Mouse (Mus musculus): ENCODE data around the gene Tbx21. TPM values are rescaled to one million over a fixed set of nuclear protein-coding genes. Genes with fewer than 3 reads are reported as not detected.

Gene Tbx21
- 0.14 and 0.24 TPM in 2 replicates for polyA plus RNA-seq (2015; fragmentation: Nextera tagmentation; extraction: Ambion mirVana)

GRCm38 (mm10) chr11:97114671-97115601 lies at the start of gene Tbx21:
Gene Tbx21 (minus strand): TSS chr11:97115331.
- Histone ChIP-seq H3K9ac (replicated peaks; ENCODE audit: low read length) (peak within 1 kb of the TSS; percentile 45; the same call in 1 of the 2 replicates), H3K4me3 (ENCODE audit: low read length) (peak within 1 kb of the TSS; percentile 46), H3K27me3 (ENCODE audit: insufficient read depth, low read length) (peaks cover 61% of the 10 kb centered on the region), H3K4me1 (ENCODE audit: insufficient read depth, low read length) (peaks cover 15% of the 10 kb centered on the region), H3K4me2 (replicated peaks; ENCODE audit: low read depth, low read length) (peak within 1 kb of the TSS; percentile 71), H3K9me3 (ENCODE audit: low read length) (no peaks in the 10 kb centered on the region), H3K27ac (ENCODE audit: low read length) (no peak within 1 kb of the TSS), H3K36me3 (ENCODE audit: insufficient read depth, low read length) (no peaks in the 10 kb centered on the region)
- WGBS = under 1% methylated on average over 87 of the region's 87 CpGs
- ATAC-seq (ENCODE audit: low FRiP score, low TSS enrichment) = peak; percentile 51; the same call in 1 of the 2 replicates

- no peak for ATAC-seq (ENCODE audit: low FRiP score, low TSS enrichment)
These were observed 45.2 kb upstream of the Tbx21 start for GRCm38 (mm10) chr11:97160341-97160740.

GRCm38 (mm10) chr11:97156999-97157398 lies 41.9 kb upstream of the Tbx21 start:
- Histone ChIP-seq H3K4me2 (replicated peaks; ENCODE audit: low read depth, low read length) (no peak overlapping the region), H3K9ac (replicated peaks; ENCODE audit: low read length) (no peak overlapping the region), H3K4me3 (ENCODE audit: low read length) (no peak overlapping the region), H3K9me3 (ENCODE audit: low read length) (no peaks in the 10 kb centered on the region), H3K4me1 (ENCODE audit: insufficient read depth, low read length) (peaks cover 10% of the 10 kb centered on the region), H3K36me3 (ENCODE audit: insufficient read depth, low read length) (peaks cover 53% of the 10 kb centered on the region), H3K27ac (ENCODE audit: low read length) (no peak overlapping the region), H3K27me3 (ENCODE audit: insufficient read depth, low read length) (no peaks in the 10 kb centered on the region)
- ATAC-seq (ENCODE audit: low FRiP score, low TSS enrichment) = no peak
- 83% methylated on average over 7 of the region's 7 CpGs for WGBS

More at GRCm38 (mm10) chr11:97160341-97160740, 45.2 kb upstream of the Tbx21 start:
- Histone ChIP-seq H3K36me3 (ENCODE audit: insufficient read depth, low read length) (peaks cover 82% of the 10 kb centered on the region), H3K9ac (replicated peaks; ENCODE audit: low read length) (no peak overlapping the region), H3K4me1 (ENCODE audit: insufficient read depth, low read length) (no peaks in the 10 kb centered on the region), H3K27ac (ENCODE audit: low read length) (no peak overlapping the region), H3K4me3 (ENCODE audit: low read length) (no peak overlapping the region), H3K9me3 (ENCODE audit: low read length) (no peaks in the 10 kb centered on the region), H3K4me2 (replicated peaks; ENCODE audit: low read depth, low read length) (no peak overlapping the region), H3K27me3 (ENCODE audit: insufficient read depth, low read length) (no peaks in the 10 kb centered on the region)
- 88% methylated on average over 6 of the region's 6 CpGs for WGBS

- Histone ChIP-seq H3K27me3 (ENCODE audit: insufficient read depth, low read length) (0 out of 2 replicates have a peak, but pooled peaks cover 3% of the 10 kb centered on the region), H3K36me3 (ENCODE audit: insufficient read depth, low read length) (peaks cover 17% of the 10 kb centered on the region), H3K9ac (replicated peaks; ENCODE audit: low read length) (no peak overlapping the region), H3K4me3 (ENCODE audit: low read length) (no peak overlapping the region), H3K9me3 (ENCODE audit: low read length) (no peaks in the 10 kb centered on the region), H3K27ac (ENCODE audit: low read length) (no peak overlapping the region), H3K4me2 (replicated peaks; ENCODE audit: low read depth, low read length) (no peak overlapping the region), H3K4me1 (ENCODE audit: insufficient read depth, low read length) (peaks cover 33% of the 10 kb centered on the region)
- WGBS = 24% methylated on average over 10 of the region's 10 CpGs
- ATAC-seq (ENCODE audit: low FRiP score, low TSS enrichment) = no peak
These were observed 37.6 kb upstream of the Tbx21 start for GRCm38 (mm10) chr11:97152662-97153287.

- ATAC-seq (ENCODE audit: low FRiP score, low TSS enrichment) = no peak
- Histone ChIP-seq H3K27me3 (ENCODE audit: insufficient read depth, low read length) (0 out of 2 replicates have a peak, but pooled peaks cover 3% of the 10 kb centered on the region), H3K27ac (ENCODE audit: low read length) (no peak overlapping the region; the same call in 1 of the 2 replicates), H3K4me1 (ENCODE audit: insufficient read depth, low read length) (peaks cover 33% of the 10 kb centered on the region), H3K9ac (replicated peaks; ENCODE audit: low read length) (no peak overlapping the region), H3K36me3 (ENCODE audit: insufficient read depth, low read length) (peaks cover 9% of the 10 kb centered on the region), H3K9me3 (ENCODE audit: low read length) (no peaks in the 10 kb centered on the region), H3K4me3 (ENCODE audit: low read length) (peak overlapping the region; percentile 78), H3K4me2 (replicated peaks; ENCODE audit: low read depth, low read length) (peak overlapping the region; percentile 90)
- 2% methylated on average over 11 of the region's 11 CpGs for WGBS
These were observed 36.9 kb upstream of the Tbx21 start for GRCm38 (mm10) chr11:97152023-97152426.

GRCm38 (mm10) chr11:97151343-97151801 lies 36.2 kb upstream of the Tbx21 start, which contains the start of gene Tbkbp1:
Gene Tbkbp1 (minus strand): TSS chr11:97151495.
- no peak for ATAC-seq (ENCODE audit: low FRiP score, low TSS enrichment)
- Histone ChIP-seq H3K9me3 (ENCODE audit: low read length) (no peaks in the 10 kb centered on the region), H3K9ac (replicated peaks; ENCODE audit: low read length) (peak within 1 kb of the TSS; percentile 76), H3K36me3 (ENCODE audit: insufficient read depth, low read length) (peaks cover 6% of the 10 kb centered on the region; the same call in 1 of the 2 replicates), H3K4me3 (ENCODE audit: low read length) (peak within 1 kb of the TSS; percentile 78), H3K4me1 (ENCODE audit: insufficient read depth, low read length) (peaks cover 33% of the 10 kb centered on the region), H3K4me2 (replicated peaks; ENCODE audit: low read depth, low read length) (peak within 1 kb of the TSS; percentile 90), H3K27me3 (ENCODE audit: insufficient read depth, low read length) (0 out of 2 replicates have a peak, but pooled peaks cover 3% of the 10 kb centered on the region), H3K27ac (ENCODE audit: low read length) (peak within 1 kb of the TSS; percentile 83)
- WGBS = under 1% methylated on average over 28 of the region's 64 CpGs

- Histone ChIP-seq H3K9ac (replicated peaks; ENCODE audit: low read length) (peak overlapping the region; percentile 76), H3K4me3 (ENCODE audit: low read length) (peak overlapping the region; percentile 78), H3K4me2 (replicated peaks; ENCODE audit: low read depth, low read length) (peak overlapping the region; percentile 90), H3K27me3 (ENCODE audit: insufficient read depth, low read length) (0 out of 2 replicates have a peak, but pooled peaks cover 3% of the 10 kb centered on the region), H3K36me3 (ENCODE audit: insufficient read depth, low read length) (peaks cover 7% of the 10 kb centered on the region; the same call in 1 of the 2 replicates), H3K4me1 (ENCODE audit: insufficient read depth, low read length) (peaks cover 33% of the 10 kb centered on the region), H3K9me3 (ENCODE audit: low read length) (no peaks in the 10 kb centered on the region), H3K27ac (ENCODE audit: low read length) (peak overlapping the region; percentile 83)
- under 1% methylated on average over 88 of the region's 102 CpGs for WGBS
- ATAC-seq (ENCODE audit: low FRiP score, low TSS enrichment) = peak; percentile 72
These were observed 35.5 kb upstream of the Tbx21 start for GRCm38 (mm10) chr11:97150411-97151330.

GRCm38 (mm10) chr11:97149995-97150410 lies 34.9 kb upstream of the Tbx21 start:
- H3K9ac ChIP-seq (replicated peaks; ENCODE audit: low read length) = peak overlapping the region; percentile 76
- 8% methylated on average over 14 of the region's 14 CpGs for WGBS

More at GRCm38 (mm10) chr11:97149995-97150410, 34.9 kb upstream of the Tbx21 start:
- 0 out of 2 replicates have a peak, but pooled peaks cover 3% of the 10 kb centered on the region for H3K27me3 ChIP-seq (ENCODE audit: insufficient read depth, low read length)
- H3K27ac ChIP-seq (ENCODE audit: low read length) = peak overlapping the region; percentile 83
- peak; percentile 44 for ATAC-seq (ENCODE audit: low FRiP score, low TSS enrichment)
- H3K9me3 ChIP-seq (ENCODE audit: low read length) = no peaks in the 10 kb centered on the region
- peaks cover 33% of the 10 kb centered on the region for H3K4me1 ChIP-seq (ENCODE audit: insufficient read depth, low read length)
- peak overlapping the region; percentile 78 for H3K4me3 ChIP-seq (ENCODE audit: low read length)
- H3K36me3 ChIP-seq (ENCODE audit: insufficient read depth, low read length) = peaks cover 5% of the 10 kb centered on the region; the same call in 1 of the 2 replicates
- peak overlapping the region; percentile 90 for H3K4me2 ChIP-seq (replicated peaks; ENCODE audit: low read depth, low read length)
